ENCODE assay signal across 9 mouse cellular contexts in the genomic region with DNA sequence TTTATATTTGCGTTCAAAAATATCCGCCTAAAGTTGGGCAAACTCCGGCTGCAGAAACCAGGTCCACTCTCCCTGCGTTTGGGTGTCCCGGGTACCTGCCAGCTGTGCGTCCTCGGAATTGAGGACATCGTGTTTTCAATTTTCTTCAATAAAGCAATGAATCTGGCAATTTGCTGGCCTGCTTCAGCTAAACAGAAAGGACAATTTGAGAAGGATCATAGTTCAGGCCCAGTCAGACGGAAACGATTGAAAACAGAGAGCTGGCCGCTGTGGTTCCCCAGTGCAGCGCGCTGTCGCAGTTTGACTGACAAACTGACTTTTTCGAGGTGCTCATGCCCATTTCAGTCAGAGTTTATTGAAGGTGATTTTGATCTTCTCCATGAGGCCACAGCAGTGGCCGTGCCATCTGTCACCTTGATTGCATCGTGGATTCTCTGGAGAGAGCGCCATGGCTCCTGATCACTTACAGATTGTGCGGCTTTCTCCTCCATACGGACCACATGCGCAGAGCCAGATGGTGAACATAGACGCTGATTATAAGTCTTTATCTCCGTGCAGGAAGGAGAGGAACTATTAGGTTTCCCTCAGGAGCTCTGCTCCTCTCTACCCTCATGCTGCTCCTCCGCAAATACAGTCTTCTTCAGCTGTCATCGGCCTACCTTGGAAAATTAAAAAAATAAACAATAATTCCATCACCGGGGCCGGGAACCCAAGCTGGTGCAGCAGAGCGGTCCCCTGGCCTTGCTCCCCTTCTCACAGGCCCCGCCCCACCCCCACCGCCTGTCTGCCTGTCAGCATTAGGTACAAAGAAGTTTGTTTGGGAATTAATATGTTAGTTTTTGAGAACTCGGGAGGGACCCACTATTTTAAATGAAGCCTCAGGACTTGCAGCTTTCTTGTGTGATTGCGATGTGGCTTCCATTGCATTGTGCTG.
DNase-seq lines count a peak whose midpoint lies in the region; ATAC-seq and TF ChIP-seq lines count a peak whose summit lies in the region.
"Had no signal": no experiment of that assay in that cellular context is flagged by ENCODE, and none has a peak within 500 bp of the region (broad histone marks: within the 10 kb centered on the region; RNA-seq: fewer than 3 reads in every experiment).

No protein-coding gene starts in this region.

- peaks cover 41% of the 10 kb centered on the region for H3K4me1 ChIP-seq in forebrain, embryonic 13.5 days
- H3K4me1 ChIP-seq in limb, embryonic 14.5 days (ENCODE audit: control insufficient read depth, insufficient read depth, low read length), result peaks cover 26% of the 10 kb centered on the region
- no peaks in the 10 kb centered on the region; the same call in 1 of the 2 replicates for H3K4me1 ChIP-seq in midbrain, postnatal 0 days (ENCODE audit: insufficient read depth, low read length)

- 0 out of 2 replicates have a peak, but pooled peaks have one; percentile 12 for TF ChIP-seq POLR2A in limb, embryonic 14.5 days (IDR thresholded peaks at IDR 0.05; ENCODE audit: borderline replicate concordance, extremely low read depth, insufficient read depth, insufficient read length)

- H3K27ac ChIP-seq in forebrain, embryonic 13.5 days, result peak overlapping the region; percentile 87
- peak overlapping the region; percentile 65 for H3K27ac ChIP-seq in limb, embryonic 14.5 days (replicated peaks; ENCODE audit: low read depth, low read length)
- no peak overlapping the region; the same call in 1 of the 2 replicates for H3K27ac ChIP-seq in midbrain, postnatal 0 days (ENCODE audit: low read depth, low read length)

- H3K4me3 ChIP-seq in forebrain, embryonic 13.5 days, result peak overlapping the region; percentile 39
- H3K4me3 ChIP-seq in limb, embryonic 14.5 days (replicated peaks; ENCODE audit: low read length), result peak overlapping the region; percentile 32
- H3K4me3 ChIP-seq in midbrain, postnatal 0 days (ENCODE audit: low read depth, low read length), result peak overlapping the region; percentile 26
- H3K4me3 ChIP-seq: erythroblast, embryonic 14.5 days had no signal

- 1% methylated on average over 32 of the region's 32 CpGs for WGBS in forebrain, embryonic 13.5 days
- 4% methylated on average over 32 of the region's 32 CpGs for WGBS in limb, embryonic 14.5 days
- 7% methylated on average over 32 of the region's 32 CpGs for WGBS in midbrain, postnatal 0 days

- no peaks in the 10 kb centered on the region for H3K36me3 ChIP-seq in forebrain, embryonic 13.5 days (ENCODE audit: poor library complexity, severe bottlenecking)
- no peaks in the 10 kb centered on the region for H3K36me3 ChIP-seq in limb, embryonic 14.5 days (ENCODE audit: control insufficient read depth, insufficient read depth, low read length)
- no peaks in the 10 kb centered on the region for H3K36me3 ChIP-seq in midbrain, postnatal 0 days (ENCODE audit: insufficient read depth, low read length)

- peak; percentile 80 for ATAC-seq in cerebellum, adult (ENCODE audit: insufficient number of reproducible peaks, low FRiP score, low TSS enrichment)
- peak; percentile 89 for ATAC-seq in forebrain, embryonic 13.5 days
- ATAC-seq in limb, embryonic 14.5 days (ENCODE audit: low FRiP score, low read depth), result peak; percentile 67
- ATAC-seq in midbrain, postnatal 0 days (ENCODE audit: low FRiP score), result peak; percentile 64
- no peak for ATAC-seq in inflammation-experienced regulatory T-cells, adult 6 months

- no peaks in the 10 kb centered on the region for H3K27me3 ChIP-seq in forebrain, embryonic 13.5 days
- no peaks in the 10 kb centered on the region for H3K27me3 ChIP-seq in limb, embryonic 14.5 days (ENCODE audit: control insufficient read depth, insufficient read depth, low read length)
- no peaks in the 10 kb centered on the region for H3K27me3 ChIP-seq in midbrain, postnatal 0 days (ENCODE audit: insufficient read depth, low read length)

- H3K9me3 ChIP-seq in forebrain, embryonic 13.5 days (replicated peaks), result no peaks in the 10 kb centered on the region
- no peaks in the 10 kb centered on the region for H3K9me3 ChIP-seq in limb, embryonic 14.5 days (ENCODE audit: control insufficient read depth, low read length)
- no peaks in the 10 kb centered on the region for H3K9me3 ChIP-seq in midbrain, postnatal 0 days (ENCODE audit: low read length)

- DNase-seq in R1 (ENCODE audit: low read depth, low spot score), result peak; percentile 49
- peak; percentile 42 for DNase-seq in kidney, adult 11 months
- peak; percentile 58 for DNase-seq in limb, embryonic 14.5 days (ENCODE audit: low spot score)
- DNase-seq in midbrain, postnatal 0 days (ENCODE audit: low spot score), result peak; percentile 92
- DNase-seq in urinary bladder, adult 2 months (ENCODE audit: low spot score), result no peak

- H3K9ac ChIP-seq in forebrain, embryonic 13.5 days, result peak overlapping the region; percentile 63
- peak overlapping the region; percentile 36 for H3K9ac ChIP-seq in limb, embryonic 14.5 days (ENCODE audit: low read depth, low read length, severe bottlenecking)
- H3K9ac ChIP-seq in midbrain, postnatal 0 days (replicated peaks; ENCODE audit: low read length, poor library complexity, severe bottlenecking), result no peak overlapping the region

- no peak for TF ChIP-seq CTCF in midbrain, postnatal 0 days (IDR thresholded peaks at IDR 0.05)

- H3K4me2 ChIP-seq in forebrain, embryonic 13.5 days, result peak overlapping the region; percentile 66
- peak overlapping the region; percentile 55 for H3K4me2 ChIP-seq in limb, embryonic 14.5 days (replicated peaks; ENCODE audit: low read depth, low read length, severe bottlenecking)
- peak overlapping the region; percentile 43 for H3K4me2 ChIP-seq in midbrain, postnatal 0 days (ENCODE audit: low read depth, low read length, poor library complexity, severe bottlenecking)
